8 mouse cellular contexts compared by ENCODE assay signal in the genomic region with DNA sequence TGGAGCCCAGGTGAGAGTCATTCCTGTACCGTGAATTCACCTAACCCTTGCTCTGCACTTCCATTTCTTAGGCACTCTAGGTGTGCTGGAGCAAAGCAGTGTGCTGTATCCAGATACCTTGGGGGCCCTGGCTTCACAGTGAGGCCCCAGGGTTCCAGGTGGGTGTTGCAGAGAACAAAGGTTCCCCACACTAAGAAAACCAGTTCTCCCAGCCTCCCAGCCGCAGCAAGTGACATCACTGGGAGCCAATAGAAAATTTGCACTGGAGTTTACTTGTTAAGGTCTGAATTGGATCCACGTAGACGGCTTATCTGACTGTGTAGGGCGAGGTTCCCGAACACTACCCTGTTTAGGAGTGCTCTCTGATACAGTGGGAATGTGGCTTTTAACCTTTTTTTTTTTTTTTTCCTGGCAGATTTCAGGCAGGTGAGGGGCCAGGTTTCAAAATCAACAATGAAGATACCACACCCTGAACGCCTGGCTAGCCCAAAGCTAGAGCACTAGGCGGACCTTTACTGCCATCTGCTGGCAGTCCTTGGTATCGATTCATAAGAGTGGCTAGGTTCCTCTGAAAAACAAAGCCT. TPM values are rescaled to one million over a fixed set of nuclear protein-coding genes. Genes with fewer than 3 reads are reported as not detected.
DNase-seq lines count a peak whose midpoint lies in the region; ATAC-seq and TF ChIP-seq lines count a peak whose summit lies in the region.

No protein-coding gene starts in this region.

- WGBS in intestine, postnatal 0 days, result 27% methylated on average over 9 of the region's 9 CpGs
- WGBS in limb, embryonic 13.5 days, result 27% methylated on average over 9 of the region's 9 CpGs
- whole genome bisulfite sequencing in midbrain, postnatal 0 days, result 30% methylated on average over 9 of the region's 9 CpGs

- H3K4me1 ChIP-seq in intestine, postnatal 0 days (replicated peaks; ENCODE audit: control insufficient read depth, insufficient read depth, low read length), result no peaks in the 10 kb centered on the region
- H3K4me1 ChIP-seq in limb, embryonic 13.5 days, result no peaks in the 10 kb centered on the region
- H3K4me1 ChIP-seq in midbrain, postnatal 0 days (ENCODE audit: insufficient read depth, low read length), result no peaks in the 10 kb centered on the region
- no peaks in the 10 kb centered on the region; the same call in 1 of the 2 replicates for H3K4me1 ChIP-seq in testis, adult 2 months (ENCODE audit: control insufficient read depth, insufficient read depth, low read length)

- ATAC-seq in intestine, postnatal 0 days, result peak; percentile 96
- ATAC-seq in limb, embryonic 13.5 days (ENCODE audit: low FRiP score, low read depth), result peak; percentile 69; the same call in 1 of the 2 replicates
- ATAC-seq in midbrain, postnatal 0 days (ENCODE audit: low FRiP score), result peak; percentile 82

- DNase-seq in urinary bladder, postnatal 14 days (ENCODE audit: low spot score), result peak; percentile 83
- no peak for DNase-seq in urinary bladder, adult 2 months (ENCODE audit: low spot score)
- DNase-seq in cerebellum, postnatal 14 days, result peak; percentile 85 to 89
- peak; percentile 69 for DNase-seq in gastrocnemius, adult 2 months
- DNase-seq in midbrain, postnatal 0 days (ENCODE audit: low spot score), result peak; percentile 84

- H3K9ac ChIP-seq in intestine, postnatal 0 days (ENCODE audit: low read depth, low read length), result no peak overlapping the region
- no peak overlapping the region for H3K9ac ChIP-seq in limb, embryonic 13.5 days
- H3K9ac ChIP-seq in midbrain, postnatal 0 days (replicated peaks; ENCODE audit: low read length, poor library complexity, severe bottlenecking), result no peak overlapping the region

- peak overlapping the region; percentile 49 for H3K27ac ChIP-seq in gastrocnemius, adult 2 months
- peak overlapping the region; percentile 58 for H3K27ac ChIP-seq in intestine, postnatal 0 days (ENCODE audit: low read depth, low read length)
- peak overlapping the region; percentile 28; the same call in 1 of the 2 replicates for H3K27ac ChIP-seq in limb, embryonic 13.5 days
- H3K27ac ChIP-seq in midbrain, postnatal 0 days (ENCODE audit: low read depth, low read length), result no peak overlapping the region
- H3K27ac ChIP-seq in testis, adult 2 months (ENCODE audit: control insufficient read depth, insufficient read depth, low read depth, low read length), result no peak overlapping the region

- TF ChIP-seq POLR2A in testis, adult 2 months (IDR thresholded peaks at IDR 0.05; ENCODE audit: control insufficient read depth, low read depth, low read length), result no peak

- H3K27me3 ChIP-seq in intestine, postnatal 0 days (replicated peaks; ENCODE audit: control insufficient read depth, insufficient read depth, low read length), result no peaks in the 10 kb centered on the region
- H3K27me3 ChIP-seq in limb, embryonic 13.5 days, result peaks cover 32% of the 10 kb centered on the region; the same call in 1 of the 2 replicates
- no peaks in the 10 kb centered on the region; the same call in 1 of the 2 replicates for H3K27me3 ChIP-seq in midbrain, postnatal 0 days (ENCODE audit: insufficient read depth, low read length)
- no peaks in the 10 kb centered on the region for H3K27me3 ChIP-seq in testis, adult 2 months (ENCODE audit: control insufficient read depth, insufficient read depth, low read length)

- H3K4me3 ChIP-seq in gastrocnemius, adult 2 months, result no peak overlapping the region
- H3K4me3 ChIP-seq in intestine, postnatal 0 days (ENCODE audit: low read depth, low read length), result no peak overlapping the region
- no peak overlapping the region for H3K4me3 ChIP-seq in limb, embryonic 13.5 days
- no peak overlapping the region for H3K4me3 ChIP-seq in midbrain, postnatal 0 days (ENCODE audit: low read depth, low read length)
- no peak overlapping the region for H3K4me3 ChIP-seq in testis, adult 2 months (ENCODE audit: control insufficient read depth, low read depth, low read length)

- intact Hi-C loops in gastrocnemius, adult 2 months (cut with DNase I), result loop anchor here (1.0 to 10.0 kb wide), 2 partner anchors 572 to 1068 kb away; no protein-coding TSS in a partner anchor

- TF ChIP-seq CTCF in gastrocnemius, adult 2 months (IDR thresholded peaks at IDR 0.05), result peak; percentile 78
- TF ChIP-seq CTCF in intestine, postnatal 0 days (IDR thresholded peaks at IDR 0.05; ENCODE audit: low read depth), result peak; percentile 85
- TF ChIP-seq CTCF in midbrain, postnatal 0 days (IDR thresholded peaks at IDR 0.05), result peak; percentile 83
- TF ChIP-seq CTCF in testis, adult 2 months (IDR thresholded peaks at IDR 0.05; ENCODE audit: control insufficient read depth, insufficient read depth, insufficient replicate concordance, low read depth, low read length), result peak; percentile 49; the same call in 1 of the 2 replicates

- no peaks in the 10 kb centered on the region for H3K36me3 ChIP-seq in intestine, postnatal 0 days (ENCODE audit: control insufficient read depth, insufficient read depth)
- H3K36me3 ChIP-seq in limb, embryonic 13.5 days, result no peaks in the 10 kb centered on the region
- no peaks in the 10 kb centered on the region for H3K36me3 ChIP-seq in midbrain, postnatal 0 days (ENCODE audit: insufficient read depth, low read length)
- H3K36me3 ChIP-seq in testis, adult 2 months (ENCODE audit: control insufficient read depth, insufficient read depth, low read length), result no peaks in the 10 kb centered on the region

- H3K4me2 ChIP-seq in intestine, postnatal 0 days (replicated peaks; ENCODE audit: low read depth), result no peak overlapping the region
- peak overlapping the region; percentile 27; the same call in 1 of the 2 replicates for H3K4me2 ChIP-seq in limb, embryonic 13.5 days (replicated peaks)
- no peak overlapping the region for H3K4me2 ChIP-seq in midbrain, postnatal 0 days (ENCODE audit: low read depth, low read length, poor library complexity, severe bottlenecking)

- H3K9me3 ChIP-seq in intestine, postnatal 0 days (ENCODE audit: control insufficient read depth), result no peaks in the 10 kb centered on the region
- H3K9me3 ChIP-seq in limb, embryonic 13.5 days, result no peaks in the 10 kb centered on the region
- H3K9me3 ChIP-seq in midbrain, postnatal 0 days (ENCODE audit: low read length), result no peaks in the 10 kb centered on the region

RNA-seq across cellular contexts. Expression of a gene that starts 24.1 kb away (rescaled TPM):
- polyA plus RNA-seq in urinary bladder, adult 2 months (2012; rRNA removed), result 4,214 and 4,914 TPM in 2 replicates
- total RNA-seq in gastrocnemius, adult 2 months (2021), result 100 to 1,000 TPM; 120 to 207 TPM
- polyA plus RNA-seq in intestine, postnatal 0 days (2015; fragmentation: Nextera tagmentation; extraction: Ambion mirVana), result 4,093 and 4,486 TPM in 2 replicates
- 2,298 and 2,371 TPM in 2 replicates for polyA plus RNA-seq in limb, embryonic 13.5 days (2015; fragmentation: Nextera tagmentation; extraction: Ambion mirVana)
- 1,032 and 1,416 TPM in 2 replicates for total RNA-seq in midbrain, postnatal 0 days (2014; rRNA removed)
- 4,228 and 4,382 TPM in 2 replicates for polyA plus RNA-seq in midbrain, postnatal 0 days (2015; fragmentation: Nextera tagmentation; extraction: Ambion mirVana)
- 60.8 and 64.0 TPM in 2 replicates for polyA plus RNA-seq in testis, adult 2 months (2012; rRNA removed)

RNA-seq across cellular contexts. Expression of a gene that starts 30.9 kb away (rescaled TPM):
- 1.9 TPM in 2 replicates for polyA plus RNA-seq in urinary bladder, adult 2 months (2012; rRNA removed)
- total RNA-seq in gastrocnemius, adult 2 months (2021), result under 1 TPM; 0.36 to 0.73 TPM
- polyA plus RNA-seq in intestine, postnatal 0 days (2015; fragmentation: Nextera tagmentation; extraction: Ambion mirVana), result 0.14 and 0.34 TPM in 2 replicates
- polyA plus RNA-seq in limb, embryonic 13.5 days (2015; fragmentation: Nextera tagmentation; extraction: Ambion mirVana), result 0.14 and 0.46 TPM in 2 replicates
- total RNA-seq in midbrain, postnatal 0 days (2014; rRNA removed), result 0.11 TPM in 1 of 2 replicates, not detected in the other
- polyA plus RNA-seq in midbrain, postnatal 0 days (2015; fragmentation: Nextera tagmentation; extraction: Ambion mirVana), result 0.05 TPM in 1 of 2 replicates, not detected in the other
- polyA plus RNA-seq in testis, adult 2 months (2012; rRNA removed), result 0.14 and 0.34 TPM in 2 replicates

Comparison
In these comparisons a context has a peak if more than half of its experiments do, and no peak if none do; other contexts are left out.
1. H3K27ac ChIP-seq: peak in gastrocnemius, adult 2 months (single experiment), intestine, postnatal 0 days (single experiment) and limb, embryonic 13.5 days (single experiment); none in midbrain, postnatal 0 days (single experiment) and testis, adult 2 months (single experiment).
2. RNA of a gene that starts 24.1 kb away (polyA plus RNA-seq): 4,214 to 4,914 TPM in urinary bladder, adult 2 months, 4,093 to 4,486 TPM in intestine, postnatal 0 days, 4,228 to 4,382 TPM in midbrain, postnatal 0 days and 2,298 to 2,371 TPM in limb, embryonic 13.5 days; 60.8 to 64.0 TPM in testis, adult 2 months; every median in the first group is over 10 times any median in the second.
3. Peak in every context shown above with its lines, with median percentiles within 50 percentile points of each other: CTCF ChIP-seq and ATAC-seq.